Mouse (Mus musculus) lung, postnatal 25 days (tissue): ENCODE data around the gene Dock8.

Experiments used
- DNase-seq: peaks from one replicate; pipeline ENCODE4 v3.0.0; 2022; ENCODE audit warnings: low spot score

Gene Dock8

GRCm38 (mm10) chr19:24999201-24999886, at the start of gene Dock8:
Gene Dock8, plus strand, starts transcription at chr19:24999534.
- DNase-seq, result peak; percentile 84

GRCm38 (mm10) chr19:24958531-24958930, 40.8 kb upstream of the Dock8 start:
- DNase-seq, result peak; percentile 68

GRCm38 (mm10) chr19:24961172-24961962, 38.0 kb upstream of the Dock8 start, which contains the start of gene Cbwd1:
Gene Cbwd1, minus strand, starts transcription at chr19:24961610.
- DNase-seq, result peak; percentile 98

GRCm38 (mm10) chr19:24966203-24966602, 33.1 kb upstream of the Dock8 start:
- no peak for DNase-seq

- DNase-seq, result no peak
Observed at GRCm38 (mm10) chr19:24966941-24967340, 32.4 kb upstream of the Dock8 start.

- DNase-seq, result peak; percentile 16
Observed at GRCm38 (mm10) chr19:24971307-24971706, 28.0 kb upstream of the Dock8 start.

- DNase-seq, result no peak
Observed at GRCm38 (mm10) chr19:24972701-24973390, 26.5 kb upstream of the Dock8 start.

- DNase-seq, result no peak
Observed at GRCm38 (mm10) chr19:24977991-24978390, 21.3 kb upstream of the Dock8 start.

GRCm38 (mm10) chr19:24978852-24979842, 20.2 kb upstream of the Dock8 start:
- DNase-seq, result no peak

- peak; percentile 82 for DNase-seq
Observed at GRCm38 (mm10) chr19:24981294-24981693, 18.0 kb upstream of the Dock8 start.

- DNase-seq, result no peak
Observed at GRCm38 (mm10) chr19:24983050-24983449, 16.3 kb upstream of the Dock8 start.

- no peak for DNase-seq
Observed at GRCm38 (mm10) chr19:24983857-24984498, 15.4 kb upstream of the Dock8 start.

- DNase-seq, result no peak
Observed at GRCm38 (mm10) chr19:24985045-24985444, 14.3 kb upstream of the Dock8 start.

GRCm38 (mm10) chr19:24987355-24987754, 12.0 kb upstream of the Dock8 start:
- no peak for DNase-seq

GRCm38 (mm10) chr19:24988831-24989230, 10.5 kb upstream of the Dock8 start:
- no peak for DNase-seq

GRCm38 (mm10) chr19:24990138-24990822, 9.1 kb upstream of the Dock8 start:
- DNase-seq, result no peak

- DNase-seq, result no peak
Observed at GRCm38 (mm10) chr19:24993526-24993925, 5.8 kb upstream of the Dock8 start.

- DNase-seq, result no peak
Observed at GRCm38 (mm10) chr19:24994900-24995299, 4.4 kb upstream of the Dock8 start.

- peak; percentile 45 for DNase-seq
Observed at GRCm38 (mm10) chr19:24996815-24997704, 2.3 kb upstream of the Dock8 start.
